Mouse (Mus musculus) ES-Bruce4 (cell line): ENCODE results near the gene Src.

ENCODE experiments used
- CTCF ChIP-seq: IDR thresholded peaks from one replicate; pipeline ENCODE4 v1.8.1; 2011; ENCODE audit warnings: low read depth, low read length
- EP300 ChIP-seq: IDR thresholded peaks from 2 replicates; pipeline ENCODE4 v1.6.1; 2011; ENCODE audit warnings: low read depth, low read length; ENCODE audit not compliant: insufficient read depth

DNA sequence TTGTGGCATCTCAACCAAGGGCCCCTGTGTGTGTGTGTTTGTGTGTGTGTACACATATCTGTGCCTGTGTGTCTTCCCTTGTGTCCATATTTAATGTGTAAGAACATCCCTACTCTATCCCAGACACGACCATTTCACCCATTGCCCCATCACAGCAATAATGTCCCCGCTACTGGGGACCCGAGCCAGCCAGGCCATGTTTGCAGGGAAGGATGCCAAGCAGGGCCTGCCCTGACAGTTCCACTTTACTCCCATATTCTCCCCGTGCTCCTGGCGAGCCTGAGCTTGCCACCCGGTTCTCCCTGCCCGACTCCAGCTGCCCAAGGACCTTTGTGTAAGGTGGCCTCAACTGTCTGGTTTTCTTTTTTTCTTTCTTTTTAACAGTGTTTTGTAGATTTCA, 53.0 kb downstream of the Src start:
- TF ChIP-seq EP300 (no peak), CTCF (no peak)
